Mouse (Mus musculus) bone marrow macrophage, adult 2 months (primary cell): ENCODE measurements around the gene Fn1. TPM values are rescaled to one million over a fixed set of nuclear protein-coding genes. Genes with fewer than 3 reads are reported as not detected.

Source experiments
- H3K27ac ChIP-seq: 2 replicates; pipeline ENCODE4 v1.5.1; 2012; ENCODE audit warnings: low read depth, low read length; ENCODE audit not compliant: insufficient read depth
- H3K4me1 ChIP-seq: 2 replicates; pipeline ENCODE4 v1.6.1; 2012; ENCODE audit warnings: low read length; ENCODE audit not compliant: control insufficient read depth, insufficient read depth
- H3K4me3 ChIP-seq: 2 replicates; pipeline ENCODE4 v1.5.1; 2012; ENCODE audit warnings: mild to moderate bottlenecking, low read length, moderate library complexity; ENCODE audit not compliant: insufficient read depth
- CTCF ChIP-seq: IDR thresholded peaks from 2 replicates; pipeline ENCODE4 v1.5.1; 2012; ENCODE audit warnings: low read depth, mild to moderate bottlenecking, low read length, moderate library complexity
- POLR2A ChIP-seq: IDR thresholded peaks from 2 replicates; pipeline ENCODE4 v1.6.1; 2012; ENCODE audit warnings: mild to moderate bottlenecking, low read depth, low read length, borderline replicate concordance
- polyA plus RNA-seq: library from polyadenylated mRNA; stranded (reverse); fragments of >200 nt; gene quantifications from 2 replicates; pipeline ENCODE4 v1.2.4, GENCODE M21; 2012; ENCODE audit not compliant: missing spikeins, insufficient read depth, insufficient read length

The Fn1 gene
- polyA plus RNA-seq, 1 experiment, result 10.9 TPM

DNA sequence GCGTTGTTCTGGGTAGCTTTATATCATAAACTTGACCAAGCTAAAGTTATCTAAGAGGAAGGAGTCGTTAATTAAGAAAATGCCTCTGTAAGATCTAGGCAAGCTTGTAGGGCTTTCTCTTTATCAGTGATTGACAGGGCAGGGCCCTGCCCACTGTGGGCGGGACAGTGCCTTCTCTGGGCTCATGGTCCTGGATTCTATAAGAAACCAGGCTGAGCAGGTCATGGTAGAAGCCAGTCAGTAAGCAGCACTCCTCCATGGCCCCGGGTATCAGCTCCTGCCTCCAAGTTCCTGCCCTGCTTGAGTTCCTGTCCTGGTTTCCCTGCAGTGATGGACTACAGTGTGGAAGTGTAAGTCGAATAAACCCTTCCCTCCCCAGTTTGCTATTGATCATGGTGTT, 43.1 kb downstream of the Fn1 start:
- Histone ChIP-seq H3K4me3 (no peak overlapping the region), H3K27ac (no peak overlapping the region), H3K4me1 (no peaks in the 10 kb centered on the region)
- TF ChIP-seq CTCF (no peak), POLR2A (no peak)

DNA sequence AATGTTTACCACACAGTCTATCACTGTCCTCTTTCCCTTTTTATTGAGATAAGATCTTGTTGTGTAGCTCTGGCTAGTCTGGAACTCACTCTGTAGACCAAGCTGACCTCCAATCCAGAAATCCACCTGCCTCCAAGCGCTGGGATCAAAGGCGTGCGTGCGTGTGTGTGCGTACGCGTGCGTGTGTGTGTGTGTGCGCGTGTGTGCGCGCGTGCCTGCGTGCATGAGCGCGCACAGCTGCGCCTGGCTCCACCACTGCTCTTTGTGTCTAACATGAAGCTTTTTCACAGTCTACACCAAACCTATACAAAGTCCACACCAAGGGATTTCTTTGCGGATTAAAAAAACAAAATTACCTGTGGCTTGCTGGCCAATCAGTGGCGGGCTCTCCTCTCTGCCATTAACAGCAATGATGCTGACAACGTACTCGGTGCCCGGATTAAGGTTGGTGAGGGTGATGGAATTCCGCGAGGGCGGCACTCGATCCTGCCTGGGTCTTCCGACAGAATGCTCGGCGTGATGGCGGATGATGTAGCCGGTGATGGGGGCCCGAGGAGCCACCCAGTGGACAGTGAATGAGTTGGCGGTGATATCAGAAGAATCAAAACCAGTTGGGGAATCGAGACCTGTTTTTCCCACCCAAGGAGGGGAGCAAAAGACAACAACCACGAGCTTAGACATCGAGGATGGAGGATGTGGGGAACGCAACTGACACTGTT, 43.8 kb downstream of the Fn1 start:
- H3K4me1 ChIP-seq, result no peaks in the 10 kb centered on the region
- H3K4me3 ChIP-seq, result no peak overlapping the region
- no peak for TF ChIP-seq CTCF
- TF ChIP-seq POLR2A, result no peak

DNA sequence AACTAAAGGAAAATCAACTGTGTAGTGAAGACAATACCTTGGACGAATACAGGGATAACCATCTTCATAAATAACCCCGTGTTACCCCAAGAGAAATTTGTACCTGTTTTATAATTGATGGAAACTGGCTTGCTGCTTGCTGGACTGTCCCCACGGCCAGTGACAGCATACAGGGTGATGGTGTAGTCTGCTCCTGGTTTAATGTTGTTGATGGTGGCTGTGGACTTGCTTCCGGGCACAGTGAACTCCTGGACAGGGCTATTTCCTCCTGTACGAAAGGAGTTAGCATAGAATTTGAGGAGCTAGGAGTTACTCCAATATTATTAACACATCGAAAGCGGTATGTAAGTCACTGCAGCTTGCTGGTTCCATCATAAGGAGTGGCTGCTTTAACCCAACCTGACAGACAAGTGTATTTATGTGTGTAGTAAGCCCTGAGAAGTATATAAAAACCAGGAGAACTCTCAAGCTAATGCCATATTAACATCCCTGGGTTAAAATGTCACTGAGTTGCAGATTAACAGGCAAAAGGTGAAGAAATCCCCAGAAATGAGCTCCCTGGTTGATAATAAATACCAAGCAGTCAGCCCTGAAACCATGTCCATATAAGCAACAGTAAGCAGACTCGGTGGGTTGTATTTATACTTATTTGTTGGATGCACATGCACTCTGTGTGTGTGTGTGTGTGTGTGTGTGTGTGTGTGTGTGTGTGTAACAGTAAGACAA, 46.2 kb downstream of the Fn1 start:
- Histone ChIP-seq H3K27ac (no peak overlapping the region), H3K4me1 (no peaks in the 10 kb centered on the region), H3K4me3 (no peak overlapping the region)
- TF ChIP-seq CTCF, result no peak
- no peak for TF ChIP-seq POLR2A

More for the DNA sequence above, 43.8 kb downstream of the Fn1 start:
- H3K27ac ChIP-seq, result no peak overlapping the region

DNA sequence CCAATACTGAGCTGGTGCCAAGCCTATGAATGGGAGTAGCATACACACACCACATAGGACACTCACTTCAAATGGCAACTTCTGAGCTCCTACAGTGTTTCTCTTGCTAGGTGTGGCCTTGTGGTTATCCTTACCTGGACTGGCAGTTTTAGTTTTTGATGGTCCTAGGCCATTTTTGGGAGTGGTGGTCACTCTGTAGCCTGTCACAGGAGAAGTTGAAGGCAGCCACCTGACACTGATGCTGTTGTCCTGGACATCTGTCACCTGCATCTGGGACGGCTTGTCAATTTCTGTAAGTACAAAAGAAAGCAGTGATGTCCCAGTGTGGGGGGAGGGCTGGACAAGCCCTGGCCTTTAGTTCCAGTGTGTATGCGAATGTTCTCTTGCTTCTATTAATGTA, 47.2 kb downstream of the Fn1 start:
- no peaks in the 10 kb centered on the region for H3K4me1 ChIP-seq
- no peak overlapping the region for H3K27ac ChIP-seq
- no peak overlapping the region for H3K4me3 ChIP-seq
- TF ChIP-seq CTCF (no peak), POLR2A (no peak)

DNA sequence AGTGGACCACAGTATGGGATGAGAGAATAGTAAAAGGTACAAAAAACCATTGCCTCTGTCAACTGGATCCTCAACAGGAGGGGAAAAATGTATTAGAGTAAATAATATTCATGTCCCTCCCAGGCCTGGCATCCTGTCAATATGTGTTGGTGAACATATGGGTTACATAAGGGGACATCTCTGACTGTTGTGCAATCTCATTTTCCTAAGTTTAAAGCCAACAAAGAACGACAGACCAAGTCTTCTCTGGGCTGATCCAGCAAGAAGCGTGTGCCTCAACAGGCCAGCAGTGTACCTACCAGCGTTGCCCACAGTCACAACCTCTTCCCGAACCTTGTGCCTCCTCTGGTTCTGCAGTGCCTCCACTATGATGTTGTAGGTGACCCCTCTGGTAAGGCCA, 57.6 kb downstream of the Fn1 start:
- no peak overlapping the region for H3K27ac ChIP-seq
- TF ChIP-seq CTCF (no peak), POLR2A (no peak)
- no peaks in the 10 kb centered on the region for H3K4me1 ChIP-seq
- no peak overlapping the region for H3K4me3 ChIP-seq

DNA sequence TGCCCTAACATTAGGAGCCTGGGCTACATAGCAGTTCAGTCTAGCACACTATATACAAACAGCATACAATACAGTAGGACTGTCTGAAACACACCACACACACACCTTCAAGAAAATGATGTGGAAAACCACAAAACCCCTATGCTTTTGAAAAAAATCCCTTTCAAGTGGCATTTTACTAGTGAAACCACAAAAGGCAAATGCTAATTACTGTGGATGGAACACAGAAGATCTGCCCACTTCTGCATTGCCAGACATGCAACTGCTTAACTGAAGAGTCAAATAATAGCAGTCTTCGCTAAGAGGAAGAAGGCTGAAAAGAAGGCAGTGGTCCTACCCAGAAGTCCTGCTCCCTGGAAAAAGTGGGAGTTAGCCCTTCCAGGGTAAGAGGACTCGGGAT, 58.7 kb downstream of the Fn1 start:
- no peak overlapping the region for H3K4me3 ChIP-seq
- H3K4me1 ChIP-seq, result no peaks in the 10 kb centered on the region
- TF ChIP-seq POLR2A, result no peak
- TF ChIP-seq CTCF, result no peak
- H3K27ac ChIP-seq, result no peak overlapping the region

DNA sequence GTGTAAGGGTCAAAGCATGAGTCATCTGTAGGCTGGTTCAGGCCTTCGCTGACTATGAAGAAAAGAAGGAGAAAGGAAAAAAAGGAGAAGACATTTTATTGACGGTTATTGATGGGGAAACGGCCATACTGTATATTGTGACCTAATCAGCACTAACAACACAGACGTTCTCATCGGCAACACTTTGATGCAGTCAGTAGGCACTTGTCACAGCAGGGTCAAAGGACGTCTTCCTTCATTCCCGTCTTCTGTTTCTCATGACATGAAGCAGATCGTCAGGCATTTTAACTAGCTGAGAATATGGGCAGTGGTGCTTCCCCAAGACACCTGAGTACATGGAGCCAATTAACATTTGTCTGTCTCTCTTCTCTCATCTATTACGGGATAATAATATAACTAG, 59.8 kb downstream of the Fn1 start:
- TF ChIP-seq POLR2A, result no peak
- Histone ChIP-seq H3K4me1 (no peaks in the 10 kb centered on the region), H3K27ac (no peak overlapping the region), H3K4me3 (no peak overlapping the region)

DNA sequence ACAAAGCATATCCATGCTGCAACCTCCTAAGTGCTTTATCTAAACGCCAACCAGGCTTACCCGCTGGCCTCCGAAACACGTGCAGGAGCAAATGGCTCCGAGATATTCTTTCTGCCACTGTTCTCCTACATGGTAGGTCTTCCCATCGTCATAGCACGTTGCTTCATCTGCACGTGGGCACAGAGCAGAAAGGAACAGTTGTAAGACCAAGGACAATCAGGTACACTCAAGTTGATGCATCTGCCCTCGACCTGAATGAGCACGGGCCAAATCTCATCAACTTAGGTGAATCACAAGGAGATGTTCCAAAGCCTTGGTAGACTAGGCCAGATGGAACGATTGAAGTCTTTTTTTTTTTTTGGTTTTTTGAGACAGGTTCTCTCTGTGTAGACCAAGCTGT, 63.0 kb downstream of the Fn1 start:
- H3K4me1 ChIP-seq, result no peaks in the 10 kb centered on the region
- no peak overlapping the region for H3K27ac ChIP-seq
- TF ChIP-seq CTCF, result no peak
- TF ChIP-seq POLR2A, result no peak
- H3K4me3 ChIP-seq, result no peak overlapping the region

DNA sequence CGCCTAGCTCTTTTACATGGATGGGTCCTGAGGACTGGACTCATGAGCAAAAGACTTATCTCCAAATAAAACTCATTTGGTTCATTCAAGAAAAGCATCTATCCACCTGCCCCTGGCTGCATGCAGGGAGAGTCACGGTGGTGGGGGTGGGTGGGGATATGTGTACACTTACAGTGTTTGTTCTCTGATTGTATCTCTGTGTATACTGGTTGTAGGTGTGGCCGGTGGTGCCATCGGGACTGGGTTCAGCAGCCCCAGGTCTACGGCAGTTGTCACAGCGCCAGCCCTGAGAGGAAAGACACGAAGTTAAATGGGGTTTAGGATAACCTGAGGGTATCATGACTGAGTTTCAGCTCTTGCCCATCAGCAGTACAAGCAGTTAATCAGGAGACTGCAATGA, 66.3 kb downstream of the Fn1 start:
- Histone ChIP-seq H3K27ac (no peak overlapping the region), H3K4me1 (no peaks in the 10 kb centered on the region), H3K4me3 (no peak overlapping the region)
- no peak for TF ChIP-seq CTCF
- no peak for TF ChIP-seq POLR2A

DNA sequence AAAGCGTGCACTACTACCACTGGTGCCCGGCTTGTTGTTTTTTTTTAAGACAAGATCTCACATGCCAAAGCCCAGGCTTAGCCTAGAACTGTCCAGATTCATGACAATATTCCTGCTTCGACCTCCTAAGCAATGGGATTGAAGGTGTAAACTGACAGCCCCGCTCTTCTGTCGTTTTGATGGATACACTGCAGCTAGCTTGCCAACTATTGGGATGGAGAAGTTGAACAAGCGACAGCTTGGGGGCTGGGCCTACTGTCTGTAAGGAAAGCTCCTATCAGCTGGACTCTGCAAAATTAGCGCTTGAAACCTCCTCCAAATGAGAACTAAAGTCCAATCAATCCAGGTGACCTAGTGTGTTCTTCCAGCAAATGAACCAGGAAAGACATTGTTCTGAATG, 69.1 kb downstream of the Fn1 start:
- no peaks in the 10 kb centered on the region for H3K4me1 ChIP-seq
- H3K4me3 ChIP-seq, result no peak overlapping the region
- no peak overlapping the region for H3K27ac ChIP-seq
- no peak for TF ChIP-seq CTCF
- TF ChIP-seq POLR2A, result no peak
